Mouse (Mus musculus) limb, embryonic 13.5 days (tissue): Measurements from ENCODE around the gene Tm7sf2. TPM values are rescaled to one million over a fixed set of nuclear protein-coding genes. Genes with fewer than 3 reads are reported as not detected.

Experiments
- ATAC-seq: fragments of 200-750 bp; cut with Nextera tagmentation; 2 replicates; pipeline ENCODE4 v1.8.0; 2017; ENCODE audit warnings: low read depth, moderate number of reproducible peaks, moderate TSS enrichment; ENCODE audit not compliant: low FRiP score
- H3K27ac ChIP-seq: fragments of 300-500 bp; sonication (generic); 2 replicates; pipeline ENCODE4 v1.5.1; 2015; ENCODE audit warnings: inconsistent platforms, mild to moderate bottlenecking, moderate library complexity
- H3K27me3 ChIP-seq: fragments of 300-500 bp; sonication (generic); 2 replicates; pipeline ENCODE4 v1.6.1; 2015; ENCODE audit warnings: mild to moderate bottlenecking, inconsistent platforms
- H3K36me3 ChIP-seq: fragments of 300-500 bp; sonication (generic); 2 replicates; pipeline ENCODE4 v1.6.1; 2015; ENCODE audit warnings: inconsistent platforms, mild to moderate bottlenecking, moderate library complexity
- H3K4me1 ChIP-seq: fragments of 300-500 bp; sonication (generic); 2 replicates; pipeline ENCODE4 v1.6.1; 2015; ENCODE audit warnings: inconsistent platforms
- H3K4me2 ChIP-seq: fragments of 300-500 bp; sonication (generic); replicated peaks from 2 replicates; pipeline ENCODE4 v1.6.1; 2015; ENCODE audit warnings: inconsistent platforms, mild to moderate bottlenecking, moderate library complexity
- H3K4me3 ChIP-seq: fragments of 300-500 bp; sonication (generic); 2 replicates; pipeline ENCODE4 v1.5.1; 2015; ENCODE audit warnings: moderate library complexity, mild to moderate bottlenecking, inconsistent platforms
- H3K9ac ChIP-seq: fragments of 300-500 bp; sonication (generic); 2 replicates; pipeline ENCODE4 v1.6.1; 2015; ENCODE audit warnings: mild to moderate bottlenecking, inconsistent platforms
- H3K9me3 ChIP-seq: fragments of 300-500 bp; sonication (generic); 2 replicates; pipeline ENCODE4 v1.6.1; 2016; ENCODE audit warnings: inconsistent platforms
- WGBS: fragments of 180-500 bp; shearing (Covaris S2); methylation state at CpG from one replicate; pipeline ENCODE4 v1.1.7; 2015; 5-methylcytosine and 5-hydroxymethylcytosine counted together
- polyA plus RNA-seq: library from polyadenylated mRNA; unstranded; fragments of >200 nt; fragmentation: Nextera tagmentation; extraction: Ambion mirVana; gene quantifications from 2 replicates; pipeline ENCODE4 v1.2.1, GENCODE M21; 2015

Gene Tm7sf2
- polyA plus RNA-seq, result 17.4 and 24.0 TPM in 2 replicates

GRCm38 (mm10) chr19:6067724-6068415 lies at the start of gene Tm7sf2:
Gene Tm7sf2, minus strand, starts transcription at chr19:6068373.
- Histone ChIP-seq H3K4me2 (peak within 1 kb of the TSS; percentile 98), H3K4me1 (peaks cover 21% of the 10 kb centered on the region), H3K4me3 (peak within 1 kb of the TSS; percentile 50), H3K36me3 (peaks cover 39% of the 10 kb centered on the region), H3K9me3 (no peaks in the 10 kb centered on the region), H3K27ac (peak within 1 kb of the TSS; percentile 67), H3K27me3 (no peaks in the 10 kb centered on the region), H3K9ac (peak within 1 kb of the TSS; percentile 60)
- peak; percentile 95 for ATAC-seq
- 9% methylated on average over 33 of the region's 33 CpGs for WGBS

GRCm38 (mm10) chr19:6117346-6117985 lies 49.3 kb upstream of the Tm7sf2 start:
- Histone ChIP-seq H3K4me1 (peaks cover 23% of the 10 kb centered on the region), H3K36me3 (peaks cover 47% of the 10 kb centered on the region), H3K9ac (peak overlapping the region; percentile 91), H3K27me3 (no peaks in the 10 kb centered on the region), H3K4me3 (peak overlapping the region; percentile 90), H3K27ac (peak overlapping the region; percentile 95), H3K4me2 (peak overlapping the region; percentile 90), H3K9me3 (no peaks in the 10 kb centered on the region)
- no peak; the same call in 1 of the 2 replicates for ATAC-seq
- 4% methylated on average over 32 of the region's 32 CpGs for WGBS

GRCm38 (mm10) chr19:6116113-6116850 lies 48.1 kb upstream of the Tm7sf2 start:
- peak overlapping the region; percentile 91; the same call in 1 of the 2 replicates for H3K9ac ChIP-seq
- no peaks in the 10 kb centered on the region for H3K27me3 ChIP-seq
- H3K4me3 ChIP-seq, result peak overlapping the region; percentile 90; the same call in 1 of the 2 replicates
- peak overlapping the region; percentile 90 for H3K4me2 ChIP-seq
- WGBS, result 91% methylated on average over 15 of the region's 15 CpGs
- H3K4me1 ChIP-seq, result peaks cover 23% of the 10 kb centered on the region
- H3K9me3 ChIP-seq, result no peaks in the 10 kb centered on the region
- no peak for ATAC-seq
- H3K36me3 ChIP-seq, result peaks cover 43% of the 10 kb centered on the region
- no peak overlapping the region for H3K27ac ChIP-seq

- no peak for ATAC-seq
- H3K36me3 ChIP-seq, result peaks cover 38% of the 10 kb centered on the region
These were observed 44.9 kb upstream of the Tm7sf2 start for GRCm38 (mm10) chr19:6113116-6113515.

GRCm38 (mm10) chr19:6105586-6105985 lies 37.4 kb upstream of the Tm7sf2 start, which contains the start of gene Naaladl1:
Gene Naaladl1, plus strand, starts transcription at chr19:6105782.
- H3K4me2 ChIP-seq, result no peak within 1 kb of the TSS
- H3K9me3 ChIP-seq, result no peaks in the 10 kb centered on the region
- no peaks in the 10 kb centered on the region for H3K4me1 ChIP-seq
- no peaks in the 10 kb centered on the region for H3K27me3 ChIP-seq
- no peak for ATAC-seq
- no peak within 1 kb of the TSS for H3K27ac ChIP-seq
- no peaks in the 10 kb centered on the region for H3K36me3 ChIP-seq
- no peak within 1 kb of the TSS for H3K4me3 ChIP-seq
- 77% methylated on average over 7 of the region's 7 CpGs for WGBS
- H3K9ac ChIP-seq, result no peak within 1 kb of the TSS

More at GRCm38 (mm10) chr19:6113116-6113515, 44.9 kb upstream of the Tm7sf2 start:
- Histone ChIP-seq H3K4me3 (no peak overlapping the region), H3K9me3 (no peaks in the 10 kb centered on the region), H3K4me1 (peaks cover 14% of the 10 kb centered on the region), H3K4me2 (no peak overlapping the region), H3K9ac (no peak overlapping the region), H3K27ac (no peak overlapping the region), H3K27me3 (no peaks in the 10 kb centered on the region)
- WGBS, result 63% methylated on average over 6 of the region's 6 CpGs

GRCm38 (mm10) chr19:6104476-6104875 lies 36.3 kb upstream of the Tm7sf2 start:
- Histone ChIP-seq H3K9me3 (no peaks in the 10 kb centered on the region), H3K4me3 (no peak overlapping the region), H3K36me3 (peaks cover 5% of the 10 kb centered on the region; the same call in 1 of the 2 replicates), H3K4me2 (no peak overlapping the region), H3K27ac (no peak overlapping the region), H3K27me3 (no peaks in the 10 kb centered on the region), H3K4me1 (no peaks in the 10 kb centered on the region), H3K9ac (no peak overlapping the region)
- 81% methylated on average over 4 of the region's 4 CpGs for WGBS
- ATAC-seq, result no peak

- Histone ChIP-seq H3K9ac (no peak overlapping the region), H3K27me3 (no peaks in the 10 kb centered on the region)
These were observed 34.1 kb upstream of the Tm7sf2 start for GRCm38 (mm10) chr19:6102169-6102853.

GRCm38 (mm10) chr19:6101186-6101585 lies 33.0 kb upstream of the Tm7sf2 start:
- no peak overlapping the region for H3K9ac ChIP-seq
- WGBS, result 35% methylated on average over 6 of the region's 6 CpGs
- H3K27ac ChIP-seq, result no peak overlapping the region
- no peak for ATAC-seq
- no peaks in the 10 kb centered on the region for H3K4me1 ChIP-seq
- no peak overlapping the region for H3K4me2 ChIP-seq
- no peaks in the 10 kb centered on the region for H3K9me3 ChIP-seq
- no peak overlapping the region for H3K4me3 ChIP-seq
- H3K27me3 ChIP-seq, result no peaks in the 10 kb centered on the region
- H3K36me3 ChIP-seq, result peaks cover 13% of the 10 kb centered on the region

More at GRCm38 (mm10) chr19:6102169-6102853, 34.1 kb upstream of the Tm7sf2 start:
- ATAC-seq, result no peak
- WGBS, result 80% methylated on average over 6 of the region's 6 CpGs
- Histone ChIP-seq H3K4me2 (no peak overlapping the region), H3K27ac (no peak overlapping the region), H3K9me3 (no peaks in the 10 kb centered on the region), H3K4me3 (no peak overlapping the region), H3K4me1 (no peaks in the 10 kb centered on the region), H3K36me3 (peaks cover 13% of the 10 kb centered on the region)

GRCm38 (mm10) chr19:6097847-6098246 lies 29.7 kb upstream of the Tm7sf2 start:
- ATAC-seq, result no peak
- H3K27ac ChIP-seq, result no peak overlapping the region
- H3K9me3 ChIP-seq, result no peaks in the 10 kb centered on the region
- H3K27me3 ChIP-seq, result no peaks in the 10 kb centered on the region
- no peak overlapping the region for H3K4me3 ChIP-seq
- 90% methylated on average over 3 of the region's 3 CpGs for WGBS
- no peaks in the 10 kb centered on the region for H3K4me1 ChIP-seq
- H3K9ac ChIP-seq, result no peak overlapping the region
- peaks cover 39% of the 10 kb centered on the region for H3K36me3 ChIP-seq
- no peak overlapping the region for H3K4me2 ChIP-seq

GRCm38 (mm10) chr19:6094119-6094518 lies 25.9 kb upstream of the Tm7sf2 start, which contains the start of gene AC131692.1:
Gene AC131692.1, plus strand, starts transcription at chr19:6094419.
- no peak within 1 kb of the TSS for H3K27ac ChIP-seq
- H3K9ac ChIP-seq, result 0 out of 2 replicates have a peak within 1 kb of the TSS, but pooled peaks have one; percentile 25
- H3K9me3 ChIP-seq, result no peaks in the 10 kb centered on the region
- no peak for ATAC-seq
- no peak within 1 kb of the TSS for H3K4me3 ChIP-seq
- 88% methylated on average over 7 of the region's 7 CpGs for WGBS
- H3K4me2 ChIP-seq, result no peak within 1 kb of the TSS
- peaks cover 71% of the 10 kb centered on the region for H3K36me3 ChIP-seq
- no peaks in the 10 kb centered on the region for H3K4me1 ChIP-seq
- no peaks in the 10 kb centered on the region for H3K27me3 ChIP-seq

GRCm38 (mm10) chr19:6088841-6089240 lies 20.7 kb upstream of the Tm7sf2 start:
- WGBS, result 95% methylated on average over 13 of the region's 13 CpGs
- H3K4me1 ChIP-seq, result peaks cover 17% of the 10 kb centered on the region
- H3K9me3 ChIP-seq, result no peaks in the 10 kb centered on the region
- H3K9ac ChIP-seq, result no peak overlapping the region
- no peak for ATAC-seq
- H3K27ac ChIP-seq, result no peak overlapping the region
- no peaks in the 10 kb centered on the region for H3K27me3 ChIP-seq
- H3K4me2 ChIP-seq, result no peak overlapping the region
- H3K36me3 ChIP-seq, result peaks cover 68% of the 10 kb centered on the region
- H3K4me3 ChIP-seq, result no peak overlapping the region
